Mouse (Mus musculus) kidney, adult 2 months (tissue): ENCODE results near the gene Spsb4.

ENCODE experiments used
- CTCF ChIP-seq: fragments of 200-500 bp; conservative IDR thresholded peaks from 2 replicates; pipeline ENCODE4 v1.5.1; 2011; ENCODE audit warnings: low read depth, mild to moderate bottlenecking, control low read depth, low read length, moderate library complexity, mixed read lengths; ENCODE audit not compliant: insufficient read depth, insufficient read length
- POLR2A ChIP-seq: fragments of 200-500 bp; IDR thresholded peaks from one replicate; pipeline ENCODE4 v1.6.1; 2011; ENCODE audit warnings: low read depth, low read length, control low read depth

GRCm38 (mm10) chr9:97036656-97037055 is 18.0 kb upstream of the Spsb4 start:
- TF ChIP-seq POLR2A (no peak), CTCF (no peak)
